Mouse (Mus musculus) limb, embryonic 10.5 days (tissue): ENCODE results near the gene Isoc2b. TPM values are rescaled to one million over a fixed set of nuclear protein-coding genes. Genes with fewer than 3 reads are reported as not detected.
A peak's percentile ranks its signal among the peaks of the same experiment; 100 is the strongest.
"Not testable (repeated sequence)": the region's sequence is repeated elsewhere in the genome, so short reads cannot be mapped to it uniquely, and the experiment has no call there.

Experiments used
- DNase-seq: peaks from one replicate; pipeline ENCODE4 v3.0.0-alpha.2; 2017; ENCODE audit warnings: low spot score
- H3K27ac ChIP-seq: fragments of 300-500 bp; sonication (generic); 2 replicates; pipeline ENCODE4 v1.5.1; 2016; ENCODE audit warnings: mild to moderate bottlenecking
- H3K27me3 ChIP-seq: fragments of 300-500 bp; sonication (generic); 2 replicates; pipeline ENCODE4 v1.6.1; 2016; ENCODE audit warnings: low read depth, mild to moderate bottlenecking; ENCODE audit not compliant: poor library complexity, severe bottlenecking
- H3K36me3 ChIP-seq: fragments of 300-500 bp; sonication (generic); 2 replicates; pipeline ENCODE4 v1.6.1; 2016; ENCODE audit warnings: mild to moderate bottlenecking, moderate library complexity
- H3K4me1 ChIP-seq: fragments of 300-500 bp; sonication (generic); 2 replicates; pipeline ENCODE4 v1.6.1; 2016
- H3K4me3 ChIP-seq: fragments of 300-500 bp; sonication (generic); 2 replicates; pipeline ENCODE4 v1.5.1; 2016; ENCODE audit warnings: mild to moderate bottlenecking, moderate library complexity
- H3K9me3 ChIP-seq: fragments of 300-500 bp; sonication (generic); replicated peaks from 2 replicates; pipeline ENCODE4 v1.6.1; 2016; ENCODE audit warnings: mild to moderate bottlenecking
- WGBS: fragments of 180-500 bp; shearing (Covaris S2); methylation state at CpG from one replicate; pipeline ENCODE4 v1.1.7; 2016; 5-methylcytosine and 5-hydroxymethylcytosine counted together
- polyA plus RNA-seq: library from polyadenylated mRNA; unstranded; fragments of >200 nt; fragmentation: Nextera tagmentation; extraction: Ambion mirVana; gene quantifications from 2 replicates; pipeline ENCODE4 v1.2.1, GENCODE M21; 2016

Gene Isoc2b
- polyA plus RNA-seq, 1 experiment from 2014 or later = 2.6 TPM

DNA sequence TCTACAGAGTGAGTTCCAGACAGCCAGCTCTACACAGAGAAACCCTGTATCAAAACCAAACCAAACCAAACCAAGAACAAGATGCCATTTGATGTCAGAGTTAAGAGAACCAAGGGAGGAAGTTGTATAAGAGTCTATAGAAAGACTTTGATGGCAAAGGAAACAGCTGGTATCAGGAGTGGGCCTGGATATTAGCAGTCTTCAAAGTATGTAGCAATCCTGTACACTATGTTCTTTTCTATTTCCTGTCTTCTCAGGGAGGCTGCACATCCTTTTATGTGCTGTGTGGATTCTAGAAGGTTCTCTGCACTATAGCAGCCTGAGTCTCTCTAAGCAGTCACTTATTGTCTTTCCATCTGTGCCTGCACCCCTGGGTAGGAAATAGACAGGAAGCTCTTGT is 53.5 kb downstream of the Isoc2b start:
- Histone ChIP-seq H3K27me3 (no peaks in the 10 kb centered on the region), H3K4me1 (peaks cover 8% of the 10 kb centered on the region), H3K4me3 (no peak overlapping the region), H3K27ac (no peak overlapping the region), H3K9me3 (no peaks in the 10 kb centered on the region), H3K36me3 (no peaks in the 10 kb centered on the region)
- DNase-seq = no peak

DNA sequence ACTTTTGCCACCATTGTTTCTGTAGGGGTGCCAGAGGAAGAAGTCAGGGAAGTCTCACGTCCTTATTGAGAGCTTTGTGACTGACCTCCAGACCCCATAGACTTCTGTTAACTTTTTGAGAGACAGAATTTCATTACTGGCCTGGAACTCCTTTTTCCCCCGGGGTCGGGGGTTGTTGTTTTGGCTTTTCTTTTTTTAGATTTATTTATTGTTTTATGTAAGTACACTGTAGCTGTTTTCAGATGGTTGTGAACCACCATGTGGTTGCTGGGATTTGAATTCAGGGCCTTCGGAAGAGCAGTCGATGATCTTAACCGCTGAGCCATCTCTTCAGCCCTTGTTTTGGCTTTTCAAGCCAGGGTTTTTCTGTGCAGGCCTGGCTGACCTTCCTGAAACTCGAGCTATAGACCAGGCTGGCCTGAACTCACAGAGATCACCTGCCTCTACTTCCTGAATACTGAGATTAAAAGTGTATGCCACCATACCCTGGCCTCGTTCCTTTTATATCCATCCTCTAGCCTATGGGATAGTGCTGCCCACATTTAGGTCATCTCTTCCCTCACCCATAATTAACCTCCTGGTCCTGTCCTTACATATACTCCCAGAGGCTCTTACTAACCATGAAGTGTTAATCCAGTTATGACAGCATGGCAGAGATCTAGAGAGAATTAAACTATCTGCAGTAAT is 56.8 kb downstream of the Isoc2b start:
- H3K9me3 ChIP-seq = no peaks in the 10 kb centered on the region
- 25% methylated on average over 8 of the region's 8 CpGs for whole genome bisulfite sequencing
- no peak for DNase-seq

DNA sequence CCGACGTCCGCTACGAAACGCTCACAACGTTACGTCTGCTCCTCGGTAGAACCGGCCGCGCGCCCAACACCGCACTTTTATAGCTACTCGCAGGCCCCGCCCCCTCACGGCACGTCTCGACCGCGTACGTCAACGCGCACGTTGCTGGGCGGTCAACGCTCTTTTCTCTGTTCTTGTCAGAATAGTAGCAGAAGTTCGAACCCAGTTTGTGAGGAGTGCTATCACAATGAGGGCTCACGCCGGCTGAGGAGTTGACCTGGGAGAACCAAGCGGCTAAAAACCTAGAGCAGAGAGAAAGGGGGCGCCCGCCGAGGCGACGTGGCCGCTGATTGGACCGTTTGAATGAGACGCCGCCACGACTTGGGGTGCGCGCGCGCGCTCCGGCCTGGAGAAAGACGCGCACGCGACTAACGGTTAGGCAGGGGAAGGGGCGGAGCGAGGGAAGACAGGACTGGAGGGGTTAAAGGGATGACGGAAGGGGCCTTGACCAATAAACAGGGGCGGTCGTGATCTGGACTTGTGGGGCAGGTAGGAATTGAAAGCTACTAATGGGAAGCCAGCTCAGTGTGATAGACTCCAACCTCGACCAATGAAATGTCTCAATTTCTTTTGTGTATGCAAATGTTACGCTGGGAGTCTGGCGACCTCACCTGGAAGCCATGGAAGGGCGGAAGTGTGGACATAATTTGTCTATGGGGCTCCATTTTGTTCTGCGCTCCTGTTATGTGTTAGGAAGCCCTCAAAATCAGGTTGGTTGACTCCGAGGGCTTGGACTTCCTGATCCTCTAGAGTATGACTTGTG is 57.6 kb downstream of the Isoc2b start, which contains the start of gene Ube2s:
Gene Ube2s (minus strand): TSS at position 288 of the 802 bp plus-strand sequence.
- Histone ChIP-seq H3K4me3 (peak within 1 kb of the TSS; percentile 99), H3K27ac (peak within 1 kb of the TSS; percentile 98), H3K36me3 (peaks cover 35% of the 10 kb centered on the region), H3K27me3 (no peaks in the 10 kb centered on the region), H3K9me3 (no peaks in the 10 kb centered on the region), H3K4me1 (peaks cover 28% of the 10 kb centered on the region)
- WGBS = under 1% methylated on average over 62 of the region's 62 CpGs
- peak; percentile 97 for DNase-seq

More for the DNA sequence above, 56.8 kb downstream of the Isoc2b start:
- Histone ChIP-seq H3K36me3 (peaks cover 30% of the 10 kb centered on the region), H3K4me3 (peak overlapping the region; percentile 99), H3K4me1 (peaks cover 32% of the 10 kb centered on the region), H3K27me3 (no peaks in the 10 kb centered on the region), H3K27ac (peak overlapping the region; percentile 98)

DNA sequence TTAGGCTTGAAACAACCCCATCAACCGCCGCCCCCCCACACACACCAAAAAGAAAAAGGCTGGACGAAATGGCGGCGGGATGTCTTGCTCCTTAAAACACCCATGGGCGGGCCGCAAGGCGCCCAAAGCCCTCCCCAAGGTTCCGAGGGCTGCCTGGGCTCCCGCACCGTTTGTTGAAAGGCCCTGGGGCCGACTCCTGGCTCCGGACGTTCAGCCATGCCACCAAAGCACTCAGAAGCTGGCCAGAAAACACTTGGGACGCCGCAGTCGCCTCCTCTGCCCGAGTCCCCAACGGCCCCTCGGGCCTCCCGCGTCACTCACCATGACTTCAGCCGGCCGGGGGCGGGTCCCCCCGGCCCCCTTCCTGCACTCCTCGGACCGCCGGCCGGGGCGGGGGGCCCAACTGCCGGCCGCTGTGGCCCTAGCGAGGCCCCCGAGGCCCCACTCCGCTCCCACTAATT is 58.2 kb downstream of the Isoc2b start:
- no peaks in the 10 kb centered on the region for H3K27me3 ChIP-seq
- H3K27ac ChIP-seq = peak overlapping the region; percentile 98
- H3K4me1 ChIP-seq = peaks cover 28% of the 10 kb centered on the region
- DNase-seq = peak; percentile 68
- no peaks in the 10 kb centered on the region for H3K9me3 ChIP-seq
- WGBS = under 1% methylated on average over 34 of the region's 36 CpGs
- H3K4me3 ChIP-seq = peak overlapping the region; percentile 99
- peaks cover 42% of the 10 kb centered on the region for H3K36me3 ChIP-seq

DNA sequence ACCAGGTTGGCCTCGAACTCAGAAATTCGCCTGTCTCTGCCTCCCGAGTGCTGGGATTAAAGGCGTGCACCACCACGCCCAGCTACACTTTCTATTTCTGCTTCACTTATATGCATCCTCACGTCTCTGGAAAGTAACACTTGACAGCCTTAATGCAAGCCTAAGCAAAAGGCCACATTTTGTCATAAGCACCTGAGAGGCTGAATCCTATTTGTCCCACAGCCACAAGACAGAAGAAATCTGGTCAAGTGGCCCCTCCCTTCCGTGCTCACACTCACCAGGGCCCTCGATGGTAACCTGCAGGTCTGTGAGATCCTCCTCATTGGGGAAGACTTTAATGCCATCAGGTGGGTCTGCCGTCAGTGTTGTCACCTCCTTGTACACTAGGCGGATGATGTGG is 58.9 kb downstream of the Isoc2b start:
- Histone ChIP-seq H3K27ac (peak overlapping the region; percentile 98), H3K4me3 (peak overlapping the region; percentile 99), H3K4me1 (peaks cover 28% of the 10 kb centered on the region), H3K36me3 (peaks cover 49% of the 10 kb centered on the region)
- not testable (repeated sequence) for DNase-seq, H3K9me3 ChIP-seq, H3K27me3 ChIP-seq
- 46% methylated on average over 10 of the region's 10 CpGs for WGBS

DNA sequence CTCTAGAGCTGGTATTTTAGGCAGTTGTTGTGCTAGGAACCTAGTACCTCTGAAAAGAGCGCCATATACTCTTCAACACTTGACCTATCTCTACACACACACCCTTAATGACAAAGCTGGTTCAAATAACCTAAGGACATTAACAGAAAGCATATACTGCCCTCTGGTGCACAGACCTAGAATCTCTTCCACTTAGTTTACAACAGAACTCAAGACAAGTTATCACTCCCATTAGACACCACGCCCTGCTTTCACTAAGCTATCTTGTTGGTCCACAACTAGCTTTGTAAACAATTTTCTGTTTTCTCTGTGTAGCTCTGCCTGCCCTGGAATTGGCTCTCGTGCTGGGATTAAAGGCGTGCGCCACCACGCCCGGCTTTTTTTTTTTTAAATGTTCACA is 63.3 kb downstream of the Isoc2b start:
- Histone ChIP-seq H3K36me3 (peaks cover 77% of the 10 kb centered on the region), H3K9me3 (no peaks in the 10 kb centered on the region), H3K4me3 (no peak overlapping the region), H3K27me3 (no peaks in the 10 kb centered on the region), H3K27ac (no peak overlapping the region), H3K4me1 (peaks cover 24% of the 10 kb centered on the region)
- 96% methylated on average over 7 of the region's 7 CpGs for WGBS
- no peak for DNase-seq

DNA sequence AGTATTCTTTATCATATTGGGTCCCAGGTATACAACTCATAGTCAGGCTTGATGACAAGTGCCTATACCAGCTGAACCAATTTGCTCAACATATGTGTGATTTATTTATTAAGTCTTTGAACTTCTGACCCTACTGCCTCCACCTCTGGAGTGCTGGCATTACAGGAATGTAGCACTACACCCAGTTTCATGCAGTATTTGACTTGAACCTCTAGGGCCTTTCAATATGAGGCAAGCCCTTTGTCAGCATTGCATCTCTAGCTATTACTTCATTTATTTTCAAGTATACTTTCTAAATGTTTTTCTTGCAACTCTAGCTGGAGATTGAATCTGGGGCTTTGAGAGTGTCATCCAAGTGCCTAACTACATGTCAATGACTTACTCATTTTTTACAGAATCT is 67.8 kb downstream of the Isoc2b start:
- peaks cover 49% of the 10 kb centered on the region for H3K36me3 ChIP-seq
- H3K4me1 ChIP-seq = no peaks in the 10 kb centered on the region
- DNase-seq = no peak
- no peak overlapping the region for H3K27ac ChIP-seq
- no peaks in the 10 kb centered on the region for H3K27me3 ChIP-seq
- H3K4me3 ChIP-seq = no peak overlapping the region
- H3K9me3 ChIP-seq = no peaks in the 10 kb centered on the region

DNA sequence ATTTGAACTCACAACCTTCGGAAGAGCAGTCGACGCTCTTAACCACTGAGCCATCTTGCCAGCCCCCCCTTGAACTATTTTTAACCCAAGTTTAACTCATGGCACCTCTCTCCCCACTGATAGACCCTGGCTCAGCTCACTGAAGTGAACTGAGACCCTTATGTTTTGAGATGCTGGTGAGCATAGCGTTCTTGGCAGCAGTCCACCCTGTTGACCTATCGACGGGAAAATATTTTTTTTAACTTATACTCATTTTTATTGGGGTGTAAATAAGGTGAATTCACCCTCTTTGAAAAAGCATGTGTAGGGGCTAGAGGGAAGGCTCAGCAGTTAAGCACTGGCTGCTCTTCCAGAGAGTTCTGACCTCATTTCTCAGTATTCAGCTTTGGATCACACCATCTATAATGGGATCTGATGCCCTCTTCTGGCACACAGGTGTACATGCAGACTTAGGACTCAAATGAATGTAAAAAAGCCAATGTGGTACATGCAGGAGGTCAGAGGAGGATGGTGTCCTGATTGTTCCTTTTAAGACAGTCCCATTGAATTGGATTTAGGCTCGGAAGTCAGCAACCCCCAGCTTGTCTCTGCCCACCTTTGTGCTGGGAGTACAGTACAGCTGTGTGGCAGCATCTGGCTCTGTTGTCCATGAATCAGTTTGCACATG is 74.2 kb downstream of the Isoc2b start:
- H3K4me3 ChIP-seq = no peak overlapping the region
- H3K4me1 ChIP-seq = peaks cover 10% of the 10 kb centered on the region
- WGBS = 82% methylated on average over 7 of the region's 7 CpGs
- 0 out of 2 replicates have a peak, but pooled peaks cover under 1% of the 10 kb centered on the region for H3K27me3 ChIP-seq
- DNase-seq = no peak
- no peak overlapping the region for H3K27ac ChIP-seq
- H3K36me3 ChIP-seq = peaks cover 49% of the 10 kb centered on the region
- H3K9me3 ChIP-seq = no peaks in the 10 kb centered on the region

Other genes starting within 250 kb of the Isoc2b start
- gene Tmem86b, start 238.8 kb downstream of the Isoc2b start, polyA plus RNA-seq = 1.7 and 2.1 TPM in 2 replicates
- 10.6 and 11.4 TPM in 2 replicates for gene Ppp6r1, start 211.2 kb downstream of the Isoc2b start, polyA plus RNA-seq
- gene Hspbp1, start 185.2 kb downstream of the Isoc2b start, polyA plus RNA-seq = 123 and 130 TPM in 2 replicates
- gene Brsk1, start 179.7 kb downstream of the Isoc2b start, polyA plus RNA-seq = 1.3 TPM in 2 replicates
- gene Tmem150b, start 145.0 kb downstream of the Isoc2b start, polyA plus RNA-seq = 0.13 TPM in 1 of 2 replicates, not detected in the other
- gene Kmt5c, start 130.1 kb downstream of the Isoc2b start, polyA plus RNA-seq = 88.9 and 100 TPM in 2 replicates
- 36.7 and 51.5 TPM in 2 replicates for gene Cox6b2, start 117.2 kb downstream of the Isoc2b start, polyA plus RNA-seq
- not detected in 2 replicates for gene Fam71e2, start 99.0 kb downstream of the Isoc2b start, polyA plus RNA-seq
- 0.09 TPM in 1 of 2 replicates, not detected in the other for gene Il11, start 87.4 kb downstream of the Isoc2b start, polyA plus RNA-seq
- not detected in 2 replicates for gene Tmem190, start 87.3 kb downstream of the Isoc2b start, polyA plus RNA-seq
- 4.8 and 5.8 TPM in 2 replicates for gene Tmem238, start 80.6 kb downstream of the Isoc2b start, polyA plus RNA-seq
- gene Rpl28, start 77.4 kb downstream of the Isoc2b start, polyA plus RNA-seq = 396 and 427 TPM in 2 replicates
- 500 and 550 TPM in 2 replicates for gene Ube2s, start 57.7 kb downstream of the Isoc2b start, polyA plus RNA-seq
- 0.16 and 0.18 TPM in 2 replicates for gene Shisa7, start 25.6 kb downstream of the Isoc2b start, polyA plus RNA-seq
- 0.46 and 0.64 TPM in 2 replicates for gene Isoc2a, start 6.9 kb upstream of the Isoc2b start, polyA plus RNA-seq
- not detected in 2 replicates for gene Gm36210, start 36.3 kb upstream of the Isoc2b start, polyA plus RNA-seq
- 4.2 and 5.1 TPM in 2 replicates for gene Zfp628, start 45.0 kb upstream of the Isoc2b start, polyA plus RNA-seq
- gene Nat14, start 51.8 kb upstream of the Isoc2b start, polyA plus RNA-seq = 2.8 and 4.9 TPM in 2 replicates
- gene Ssc5d, start 55.5 kb upstream of the Isoc2b start, polyA plus RNA-seq = 0.95 and 2.0 TPM in 2 replicates
- gene Sbk2, start 94.1 kb upstream of the Isoc2b start, polyA plus RNA-seq = 0.10 and 0.18 TPM in 2 replicates
- gene Sbk3, start 100.9 kb upstream of the Isoc2b start, polyA plus RNA-seq = not detected in 2 replicates
- gene Zfp579, start 125.9 kb upstream of the Isoc2b start, polyA plus RNA-seq = 21.9 and 28.3 TPM in 2 replicates
- 8.2 and 9.0 TPM in 2 replicates for gene Zfp524, start 144.2 kb upstream of the Isoc2b start, polyA plus RNA-seq
- 64.8 and 68.3 TPM in 2 replicates for gene Fiz1, start 144.4 kb upstream of the Isoc2b start, polyA plus RNA-seq
- 2.0 TPM in 1 of 2 replicates, not detected in the other for gene Gm44973, start 145.2 kb upstream of the Isoc2b start, polyA plus RNA-seq
- gene Zfp865, start 150.1 kb upstream of the Isoc2b start, polyA plus RNA-seq = 7.5 and 7.7 TPM in 2 replicates
- 5.5 and 9.0 TPM in 2 replicates for gene Ccdc106, start 150.3 kb upstream of the Isoc2b start, polyA plus RNA-seq
- gene 4632433K11Rik, start 163.9 kb upstream of the Isoc2b start, polyA plus RNA-seq = not detected in 2 replicates
- 2.5 and 4.0 TPM in 2 replicates for gene Zfp784, start 168.2 kb upstream of the Isoc2b start, polyA plus RNA-seq
- 30.1 and 34.3 TPM in 2 replicates for gene Zfp580, start 181.3 kb upstream of the Isoc2b start, polyA plus RNA-seq
- 202 and 203 TPM in 2 replicates for gene U2af2, start 191.9 kb upstream of the Isoc2b start, polyA plus RNA-seq
- gene Epn1, start 210.0 kb upstream of the Isoc2b start, polyA plus RNA-seq = 64.5 and 69.1 TPM in 2 replicates
- gene Rfpl4, start 246.7 kb upstream of the Isoc2b start, polyA plus RNA-seq = not detected in 2 replicates